Mouse (Mus musculus) layer of hippocampus, postnatal 14 days (tissue): Measurements from ENCODE around the gene Gipr. TPM values are rescaled to one million over a fixed set of nuclear protein-coding genes. Genes with fewer than 3 reads are reported as not detected.

ENCODE experiments used
- DNase-seq, 2 experiments: peaks; one replicate each; pipeline ENCODE4 v3.0.0; 2021 to 2022; ENCODE audit warnings: low spot score in 2 of 2, mixed read lengths in 1 of 2
- long read RNA-seq, 2 experiments: library from polyadenylated mRNA; stranded (forward); transcript quantifications; one replicate each; pipeline ENCODE4 v2.0.0; 2021
- total RNA-seq, 2 experiments: library from RNA; stranded (reverse); gene quantifications; 2 replicates each; pipeline ENCODE4 v1.2.3; 2021

Gene Gipr
- 1 to 10 TPM in 1 of 2 experiments, under 1 TPM in 1; 0.55 to 1.6 TPM for total RNA-seq
- long read RNA-seq, experiment 1, result 0 reads
- long read RNA-seq, experiment 2, result 0 reads

DNA sequence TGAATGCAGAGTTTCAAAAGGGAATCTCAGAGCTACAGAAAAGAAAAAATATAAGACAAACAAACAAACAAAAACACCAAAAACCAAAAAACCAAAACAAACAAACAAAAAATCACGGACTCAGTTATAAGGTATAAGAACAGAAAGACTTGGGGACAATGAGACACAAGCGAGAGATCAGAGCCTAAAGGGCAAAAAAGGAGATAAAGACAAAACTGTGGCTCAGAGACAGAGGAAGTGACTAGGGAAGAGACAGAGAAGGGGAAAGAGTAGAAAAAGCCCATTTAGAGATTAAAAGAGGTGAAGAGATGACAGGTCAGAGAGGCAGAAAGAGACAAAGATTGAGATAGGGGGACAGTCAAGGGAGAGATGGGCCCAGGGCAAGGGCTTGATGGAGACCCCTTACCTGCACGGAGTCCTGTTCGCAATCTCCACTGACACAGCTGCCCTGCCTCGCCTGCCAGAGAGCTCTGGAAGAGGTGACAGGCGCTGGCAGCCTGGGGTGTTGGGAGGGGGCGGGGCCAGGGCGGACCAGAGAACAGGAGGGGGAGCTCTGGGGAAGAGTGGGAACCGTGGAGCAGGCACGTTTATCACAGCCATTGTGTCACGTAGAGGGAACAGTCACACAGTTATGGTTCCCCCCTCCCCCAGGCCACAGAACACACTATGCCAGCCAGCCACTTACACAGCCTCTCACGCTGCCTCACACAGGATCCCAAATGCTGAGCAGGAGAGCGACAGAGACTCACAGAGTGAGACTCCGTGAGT lies at the start of gene Gipr:
TSS of gene Gipr (minus strand) at position 472 of the 768 bp plus-strand sequence.
- no peak for DNase-seq

DNA sequence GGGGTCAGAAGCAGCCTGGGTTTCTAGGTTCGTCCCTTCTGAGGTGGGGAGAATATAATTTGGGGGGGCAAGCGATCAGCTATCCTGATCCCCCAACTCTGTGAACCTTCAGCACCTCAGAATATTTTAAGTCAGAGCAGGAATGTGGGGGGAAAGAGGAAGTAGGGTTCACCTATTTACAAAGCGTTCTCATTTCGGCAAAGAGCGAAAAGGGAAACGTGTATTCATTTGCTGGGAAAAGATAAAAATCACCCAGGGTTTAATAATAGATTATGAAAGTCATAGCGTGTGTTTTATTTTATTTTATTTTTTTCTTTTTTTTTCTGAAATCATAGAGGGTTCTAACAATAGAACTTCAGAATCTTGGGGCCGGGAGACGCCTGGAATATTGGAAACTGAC lies 49.0 kb upstream of the Gipr start:
- no peak for DNase-seq

DNA sequence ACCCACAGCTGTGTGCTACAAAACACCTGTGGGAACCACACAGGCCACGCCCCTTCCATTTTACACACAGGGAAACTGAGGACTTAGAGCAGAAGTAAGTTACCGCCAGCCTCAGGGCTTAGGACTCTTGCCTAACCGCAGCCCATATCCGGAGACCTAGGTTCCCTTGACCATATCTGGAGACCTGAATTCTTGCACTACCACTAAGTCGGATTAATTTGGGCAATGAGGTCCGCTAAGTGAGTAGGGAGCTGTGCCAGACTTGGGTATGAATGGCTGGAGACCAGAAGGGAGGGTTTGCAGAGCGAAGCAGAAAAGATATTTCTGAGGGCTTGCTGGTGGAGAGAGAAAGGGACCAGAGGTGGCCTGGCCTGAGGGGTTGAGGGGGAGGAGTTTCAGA lies 48.4 kb upstream of the Gipr start:
- DNase-seq, result no peak

DNA sequence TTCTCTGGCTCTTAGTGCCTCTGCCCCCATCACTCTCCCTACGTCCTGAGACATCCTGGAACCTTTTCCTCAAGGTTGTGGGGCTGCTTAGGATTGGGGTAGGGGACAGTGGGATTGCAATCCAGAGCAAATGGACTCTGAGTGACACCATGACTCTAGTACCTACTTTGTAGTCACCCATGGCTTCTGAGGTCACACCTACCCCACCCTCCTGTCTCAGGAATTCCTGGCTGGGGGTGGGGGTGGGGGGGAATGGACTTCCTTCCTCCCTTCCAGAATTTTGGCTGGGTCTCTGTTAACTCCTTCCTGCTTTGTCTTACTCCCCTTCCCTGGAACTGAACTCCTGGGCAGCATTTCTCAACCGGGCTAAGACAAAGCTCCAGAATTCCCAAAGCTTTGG lies 47.5 kb upstream of the Gipr start:
- no peak for DNase-seq

DNA sequence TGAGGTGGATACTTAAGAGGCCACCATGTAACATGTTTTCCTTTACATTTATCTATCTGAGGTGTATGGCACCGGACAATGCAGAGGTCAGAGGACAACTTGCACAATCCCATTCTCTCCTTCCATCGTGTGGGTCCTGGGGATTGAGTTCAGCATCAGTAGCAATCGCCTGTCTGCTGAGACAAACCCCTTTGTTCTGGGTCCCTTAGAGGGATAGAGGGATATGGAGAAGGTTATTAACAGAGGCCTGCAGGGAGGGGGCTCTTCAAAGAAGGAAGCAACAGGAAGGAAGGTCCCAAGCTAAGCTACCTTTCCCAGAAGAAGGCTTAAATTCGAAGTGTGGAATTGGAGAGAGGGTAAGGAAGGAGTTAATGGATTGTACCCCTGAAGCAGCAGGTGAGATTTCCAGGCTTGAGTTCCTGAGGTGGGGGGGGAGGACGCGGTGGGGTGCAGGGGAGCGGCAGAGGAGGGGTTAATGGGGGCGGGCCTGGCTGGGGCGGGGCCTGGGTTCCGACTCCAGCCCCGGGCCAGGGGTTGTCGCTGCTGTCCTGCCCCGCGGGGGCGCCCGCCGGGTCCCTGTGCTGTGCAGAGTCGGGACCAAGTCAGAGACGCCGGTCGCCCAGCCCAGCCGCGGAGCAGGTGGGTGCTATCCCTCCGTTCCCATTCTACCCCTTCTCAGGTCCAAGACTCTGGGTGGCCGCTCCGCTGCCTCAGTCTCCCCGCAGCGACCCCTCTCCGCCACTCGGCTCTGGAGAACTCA lies 46.2 kb upstream of the Gipr start, which contains the start of gene Gpr4:
TSS of gene Gpr4 (plus strand) at position 543 of the 760 bp plus-strand sequence.
- no peak for DNase-seq

DNA sequence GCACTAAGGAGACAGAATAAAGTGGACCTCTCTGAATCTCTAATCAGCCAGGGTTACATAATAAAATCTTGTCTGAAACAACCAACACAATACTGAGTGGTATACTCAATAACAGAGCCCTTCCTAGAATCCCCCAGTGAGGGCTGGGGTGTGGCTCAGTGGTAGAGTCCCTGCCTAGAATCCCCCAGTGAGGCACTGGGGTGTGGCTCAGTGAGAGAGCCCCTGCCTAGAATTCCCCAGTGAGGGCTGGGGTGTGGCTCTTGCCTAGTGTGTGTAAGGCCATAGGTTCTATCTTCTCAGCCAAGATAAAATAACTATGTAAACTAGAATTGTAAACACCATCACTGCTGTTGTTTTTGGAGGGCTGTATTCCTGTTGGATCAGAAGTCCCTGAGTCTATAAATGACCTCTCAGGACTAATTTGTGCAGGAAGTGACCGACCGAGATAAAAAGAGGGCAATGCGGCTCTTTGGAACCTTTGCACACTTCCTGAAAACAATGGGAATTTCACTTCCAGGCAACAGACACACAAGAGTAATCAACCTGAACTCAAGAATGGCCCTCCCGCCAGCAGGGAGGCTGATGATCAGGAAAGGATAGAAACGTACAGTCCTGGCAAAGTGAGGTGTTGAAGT lies 45.2 kb upstream of the Gipr start:
- DNase-seq, result no peak

DNA sequence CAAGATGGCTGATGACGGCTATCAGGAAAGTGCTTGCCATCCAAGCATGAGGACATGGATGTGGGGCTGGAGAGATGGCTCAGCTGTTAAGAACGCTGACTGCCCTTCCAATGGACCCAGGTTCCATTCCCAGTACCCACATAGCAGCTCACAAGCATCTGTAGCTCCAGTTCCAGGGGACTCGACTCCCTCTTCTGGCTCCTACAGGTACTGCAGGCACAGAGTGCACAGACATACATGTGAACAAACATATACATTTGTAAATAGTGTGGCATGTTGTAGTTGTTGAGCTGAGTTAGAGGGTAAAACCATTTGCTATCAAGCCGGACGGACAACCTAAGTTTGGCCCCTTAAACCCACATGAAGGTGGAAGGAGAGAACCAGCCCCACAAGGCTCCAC lies 44.1 kb upstream of the Gipr start:
- no peak for DNase-seq

DNA sequence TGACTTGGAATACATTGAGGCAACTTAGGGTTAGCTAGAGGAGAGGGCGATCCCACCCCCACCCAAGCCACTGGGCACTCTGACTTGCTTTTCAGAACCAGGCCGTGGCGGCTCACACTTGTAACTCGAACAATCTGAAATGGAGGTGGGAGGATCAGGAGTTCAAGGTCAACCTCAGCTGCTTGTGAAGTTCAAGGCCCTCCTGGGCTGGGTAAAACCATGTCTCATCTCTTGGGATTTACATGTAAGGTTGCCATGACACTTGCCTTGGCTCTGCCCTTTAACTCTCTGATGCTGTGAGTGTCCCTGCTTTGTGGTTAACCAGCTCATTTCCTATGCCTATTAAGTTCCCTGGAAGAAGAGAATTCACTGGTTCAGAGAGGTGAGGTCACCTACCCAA lies 43.6 kb upstream of the Gipr start:
- no peak for DNase-seq

DNA sequence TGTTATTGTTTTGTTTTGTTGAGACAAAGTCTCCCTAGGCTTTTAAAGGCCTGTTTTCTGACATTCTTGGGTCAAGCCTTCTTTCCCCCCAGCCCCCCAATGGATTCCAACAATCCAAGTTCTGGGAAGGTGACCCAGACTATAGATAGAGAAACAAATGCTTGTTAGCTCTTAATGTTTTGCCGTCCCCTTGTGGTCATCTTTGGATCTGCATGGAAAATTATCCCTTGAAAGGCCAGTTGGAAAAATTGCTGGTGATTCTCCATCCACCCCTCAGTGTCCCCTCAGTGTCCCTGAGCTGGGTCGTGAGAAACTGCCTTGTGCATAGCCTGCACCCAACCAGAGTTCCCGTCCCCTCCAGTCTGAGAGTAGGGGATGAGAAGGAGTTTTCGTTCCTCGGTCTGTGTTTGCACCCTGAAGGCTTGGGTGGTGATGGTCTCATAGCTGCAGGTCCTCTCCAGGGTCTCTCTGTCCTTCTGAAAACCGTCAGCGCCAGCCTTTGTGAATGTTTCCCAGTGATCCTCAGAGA lies 43.1 kb upstream of the Gipr start:
- DNase-seq, result peak in 1 of 2 experiments; percentile 64

DNA sequence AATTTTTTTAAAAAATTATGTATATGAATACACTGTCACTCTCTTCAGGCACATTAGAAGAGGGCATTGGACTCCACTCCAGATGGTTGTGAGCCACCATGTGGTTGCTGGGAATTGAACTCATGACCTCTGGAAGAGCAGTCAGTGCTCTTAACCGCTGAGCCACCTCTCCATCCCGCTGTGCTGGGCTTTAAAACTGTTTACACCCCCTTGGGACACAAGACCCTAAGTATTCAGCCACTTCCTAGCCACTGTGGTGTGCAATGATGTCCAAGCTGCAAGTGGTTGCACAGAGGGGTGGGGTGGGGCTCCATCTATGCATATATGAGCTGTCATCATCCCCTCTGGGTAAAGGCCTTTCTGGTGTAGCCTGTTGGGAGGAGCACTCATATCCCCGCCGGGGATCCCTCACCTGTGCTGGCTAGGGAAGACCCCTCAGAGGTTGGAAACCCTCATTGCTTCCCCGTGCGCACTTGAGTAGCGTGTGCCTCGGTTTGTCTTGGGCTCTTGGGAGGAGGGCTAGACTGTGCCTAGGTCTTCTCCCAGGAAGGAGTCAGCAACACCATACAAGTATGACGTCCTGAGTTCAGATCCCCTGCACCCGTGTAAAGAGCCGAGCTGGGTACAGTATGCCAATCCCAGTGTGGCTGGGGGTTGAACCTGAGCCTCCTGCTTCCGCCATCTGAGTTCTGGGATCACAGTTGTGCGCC lies 42.4 kb upstream of the Gipr start:
- DNase-seq, result no peak

DNA sequence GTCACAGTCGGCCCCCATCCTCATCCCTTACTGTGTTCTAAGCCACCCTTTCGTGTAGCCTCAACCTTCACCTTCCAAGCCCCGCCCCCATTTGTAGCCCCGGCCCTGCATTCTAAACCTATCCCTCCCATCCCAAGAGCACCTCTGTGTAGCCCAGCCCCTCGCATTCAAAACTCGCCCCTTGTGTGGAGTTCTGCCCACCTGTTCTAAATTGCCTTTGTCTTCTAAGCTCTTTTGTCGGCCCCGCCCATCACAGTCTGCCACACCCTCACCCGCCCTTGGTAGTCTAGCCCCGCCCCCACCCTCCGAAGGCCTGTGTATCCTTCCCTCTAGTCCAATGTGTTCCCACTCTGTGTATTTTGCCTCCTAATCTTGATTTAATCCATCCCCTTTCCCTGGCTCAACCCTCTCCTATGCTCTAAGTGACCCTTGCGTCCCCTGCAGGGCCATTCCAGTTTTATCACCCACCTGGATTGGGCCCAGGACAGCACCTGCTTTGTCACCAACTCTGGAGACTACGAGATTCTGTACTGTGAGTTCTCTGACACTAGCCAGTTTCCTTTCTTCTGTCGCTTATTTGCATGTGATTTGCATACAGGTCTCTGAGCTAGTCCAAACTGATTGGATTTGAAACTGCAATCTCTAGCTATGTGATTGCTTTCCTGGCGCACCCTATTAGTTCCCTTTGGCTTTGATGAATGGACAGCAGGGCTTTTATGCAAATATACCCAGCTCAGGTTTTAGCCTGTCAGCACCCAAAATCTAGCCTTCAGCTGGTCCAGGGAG lies 36.3 kb upstream of the Gipr start:
- DNase-seq, result no peak

DNA sequence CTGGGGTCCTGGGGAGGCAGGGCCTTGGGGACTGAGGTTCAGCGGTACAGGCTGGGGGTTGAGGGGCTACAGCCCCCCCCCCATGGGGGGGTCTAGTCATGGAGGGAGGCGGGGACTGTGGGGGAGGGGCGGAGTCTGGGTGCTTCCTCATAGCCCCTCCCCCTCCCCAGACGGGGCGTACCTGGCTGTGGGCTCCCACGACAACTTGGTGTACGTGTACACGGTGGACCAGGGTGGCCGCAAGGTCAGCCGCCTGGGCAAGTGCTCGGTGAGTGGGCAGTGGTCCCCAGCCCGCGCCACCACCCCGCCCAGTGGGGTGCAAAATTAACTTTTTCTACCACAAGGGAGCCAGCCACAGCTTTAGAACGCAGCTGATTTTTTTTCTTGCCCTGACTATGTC lies 35.7 kb upstream of the Gipr start:
- DNase-seq, result no peak

DNA sequence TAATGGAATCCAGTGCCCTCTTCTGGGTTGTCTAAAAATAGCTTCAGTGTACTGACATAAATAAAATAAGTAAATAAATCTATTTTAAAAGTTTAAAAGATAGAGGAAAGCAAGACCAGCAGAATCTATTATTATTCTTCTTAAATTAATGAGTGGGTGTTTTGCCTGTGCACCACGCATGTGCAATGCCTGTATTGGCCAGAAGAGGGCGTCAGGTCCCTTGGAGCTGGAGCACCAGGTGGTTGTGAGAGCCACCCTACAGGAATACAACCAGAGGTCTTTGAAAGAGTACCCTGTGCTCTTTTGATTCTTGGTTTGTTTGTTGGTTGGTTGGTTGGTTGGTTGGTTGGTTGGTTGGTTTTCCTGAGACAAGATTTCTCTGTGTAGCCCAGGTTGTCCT lies 32.1 kb upstream of the Gipr start:
- DNase-seq, result no peak

DNA sequence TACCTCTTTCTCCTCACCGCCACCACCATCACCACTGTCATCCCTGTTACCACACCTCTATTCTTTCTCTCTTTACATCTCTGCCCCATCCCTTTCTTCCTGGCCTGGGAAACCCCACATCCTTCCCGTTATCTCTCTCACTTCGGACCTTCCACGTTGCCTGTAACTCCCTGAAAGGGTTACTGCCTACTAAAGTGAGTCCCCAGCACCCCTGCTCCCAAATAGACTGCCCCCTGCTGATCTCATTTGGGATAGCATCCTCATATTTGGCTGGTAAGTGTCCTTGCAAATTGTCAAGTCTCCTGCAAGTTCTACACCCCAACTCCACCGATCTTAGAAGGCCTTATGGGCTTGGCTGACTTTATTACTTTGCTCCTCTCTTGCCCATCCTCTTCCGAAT lies 30.7 kb upstream of the Gipr start:
- no peak for DNase-seq

DNA sequence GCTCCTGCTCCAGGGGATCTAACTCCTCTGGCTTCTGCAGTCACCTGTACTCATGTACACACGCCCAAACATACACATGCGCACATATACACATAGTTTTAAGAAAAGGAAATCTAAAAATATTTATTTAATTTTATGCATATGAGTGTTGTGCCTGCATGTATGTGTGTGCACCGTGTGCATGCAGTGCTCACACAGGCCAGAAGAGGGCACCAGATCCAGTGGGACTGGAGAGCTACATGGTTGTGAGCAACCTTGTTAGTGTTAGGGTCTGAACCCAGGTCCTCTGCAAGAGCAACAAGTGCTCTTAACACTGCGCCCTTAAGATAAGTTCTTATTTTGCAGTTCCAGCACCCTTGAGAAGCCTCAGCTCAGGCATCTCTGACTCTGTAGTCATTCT lies 28.7 kb upstream of the Gipr start:
- DNase-seq, result no peak

DNA sequence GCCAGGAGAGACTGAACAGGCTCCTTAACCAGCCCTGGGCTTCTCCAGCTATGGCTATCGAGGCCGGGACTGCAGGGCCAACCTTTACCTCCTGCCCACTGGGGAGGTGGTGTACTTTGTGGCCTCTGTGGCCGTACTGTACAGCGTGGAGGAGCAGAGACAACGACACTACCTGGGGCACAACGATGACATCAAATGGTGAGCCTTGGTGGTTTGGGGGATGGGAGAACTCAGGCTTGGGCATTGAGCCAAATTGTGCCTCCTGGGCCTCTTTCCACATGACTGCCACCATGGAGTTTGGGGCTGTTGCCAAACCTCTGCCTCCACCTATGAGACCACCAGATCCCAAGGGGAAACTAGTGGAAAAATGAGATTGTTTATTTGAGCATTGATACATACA lies 18.8 kb upstream of the Gipr start:
- DNase-seq, result no peak

DNA sequence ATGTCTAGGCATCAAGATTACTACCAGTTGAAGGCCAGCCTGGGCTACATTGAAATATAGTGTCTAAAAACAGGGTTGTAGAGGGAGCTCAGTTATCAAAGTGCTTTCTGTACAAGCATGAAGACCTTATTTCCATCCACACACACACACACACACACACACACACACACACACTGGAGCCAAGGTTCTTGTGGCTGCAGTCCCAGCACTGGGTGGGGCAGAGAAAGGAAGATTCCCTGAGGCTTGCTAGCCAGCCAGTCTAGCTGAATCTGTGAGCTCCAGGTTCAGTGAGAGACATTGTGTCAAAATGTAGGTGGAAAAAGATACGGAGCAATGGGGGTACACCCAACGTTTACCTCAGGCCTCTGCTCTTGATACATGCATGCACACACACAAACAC lies 18.3 kb upstream of the Gipr start:
- DNase-seq, result no peak

DNA sequence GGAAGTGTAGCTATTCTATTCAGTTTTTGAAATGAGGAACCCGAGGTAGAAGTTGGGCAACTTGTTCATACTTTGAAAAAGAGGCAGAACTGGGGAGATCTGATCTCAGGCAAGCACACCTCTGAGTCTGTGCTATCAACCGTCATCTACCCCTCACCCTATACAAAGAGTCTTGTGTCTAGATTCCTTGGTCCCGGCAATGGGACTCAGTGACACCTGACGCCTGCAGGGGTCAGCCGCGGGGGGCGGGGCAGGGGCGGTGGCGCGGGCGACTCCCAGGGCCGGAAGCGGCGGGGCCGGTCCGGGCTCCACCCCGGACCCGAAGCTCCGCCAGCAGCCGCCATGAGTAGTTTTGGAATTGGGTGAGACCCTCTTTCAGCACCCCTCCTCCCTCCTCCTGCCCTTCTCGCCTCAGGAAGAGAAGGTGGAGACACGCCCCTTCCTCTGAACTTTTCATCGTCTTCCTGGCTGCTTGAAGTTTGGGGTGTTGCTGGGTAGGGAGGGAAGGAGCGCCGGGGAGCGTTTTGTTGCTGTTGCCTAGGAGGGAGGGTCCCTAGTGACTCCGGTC lies 15.0 kb upstream of the Gipr start:
- no peak for DNase-seq

DNA sequence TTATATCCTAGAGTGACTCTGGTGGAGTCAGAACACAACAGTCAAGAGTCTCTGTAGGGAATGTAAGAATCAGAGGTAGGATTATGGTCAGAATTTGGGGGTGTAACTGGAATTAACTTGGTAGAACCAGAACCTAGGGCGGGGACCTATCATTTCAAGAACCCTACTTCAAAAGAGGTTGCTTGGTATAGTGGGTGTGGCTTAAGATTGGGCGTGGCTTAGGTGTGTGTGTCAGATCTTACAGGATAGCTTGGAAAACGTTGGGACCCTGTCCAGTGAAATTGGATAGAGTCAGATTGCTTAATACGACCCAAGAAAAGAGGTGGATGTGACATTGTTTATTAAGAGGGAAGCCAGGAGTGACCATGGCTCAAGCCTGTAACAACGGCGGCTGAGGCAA lies 14.0 kb upstream of the Gipr start:
- no peak for DNase-seq

DNA sequence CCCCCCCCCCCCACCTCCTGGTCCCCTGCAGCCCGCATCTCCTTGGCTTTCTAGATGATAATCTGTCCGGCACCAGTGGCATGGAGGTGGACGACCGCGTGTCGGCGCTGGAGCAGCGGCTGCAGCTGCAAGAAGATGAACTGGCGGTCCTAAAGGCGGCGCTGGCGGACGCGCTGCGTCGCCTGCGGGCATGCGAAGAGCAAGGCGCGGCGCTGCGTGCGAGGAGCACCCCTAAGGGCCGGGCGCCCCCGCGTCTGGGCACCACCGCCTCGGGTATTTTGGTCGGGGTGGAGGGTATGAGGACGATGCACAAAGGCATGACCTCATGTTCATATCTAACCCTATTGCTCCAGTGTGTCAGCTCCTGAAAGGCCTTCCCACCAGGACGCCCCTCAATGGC lies 13.2 kb upstream of the Gipr start:
- peak in 1 of 2 experiments; percentile 53 for DNase-seq
